Mouse (Mus musculus) NIH3T3 (cell line): Measurements from ENCODE around the gene Olfr625-ps1.
"Not testable (repeated sequence)": the region's sequence is repeated elsewhere in the genome, so short reads cannot be mapped to it uniquely, and the experiment has no call there.

Source experiments
- DNase-seq: peaks from one replicate; pipeline ENCODE4 v3.0.0-alpha.2; 2012; ENCODE audit warnings: low read depth

Olfr625-ps1 gene

GRCm38 (mm10) chr7:103682420-103682819 is at the start of gene Olfr625-ps1:
Gene Olfr625-ps1, plus strand, starts transcription at chr7:103682720.
- DNase-seq, result no peak

- no peak for DNase-seq
Observed at GRCm38 (mm10) chr7:103636795-103637194, 45.7 kb upstream of the Olfr625-ps1 start.

- DNase-seq, result no peak
Observed at GRCm38 (mm10) chr7:103642602-103643001, 39.9 kb upstream of the Olfr625-ps1 start, which contains the start of gene Olfr622. Gene Olfr622, minus strand, starts transcription at chr7:103642702.

- no peak for DNase-seq
Observed at GRCm38 (mm10) chr7:103644070-103644469, 38.5 kb upstream of the Olfr625-ps1 start.

- no peak for DNase-seq
Observed at GRCm38 (mm10) chr7:103663598-103663997, 18.9 kb upstream of the Olfr625-ps1 start, which contains the start of gene Olfr623. Gene Olfr623, minus strand, starts transcription at chr7:103663698.

- DNase-seq, result no peak
Observed at GRCm38 (mm10) chr7:103671091-103671490, 11.4 kb upstream of the Olfr625-ps1 start, which contains the start of gene Olfr624. Gene Olfr624, minus strand, starts transcription at chr7:103671191.

GRCm38 (mm10) chr7:103699469-103699868 is 16.9 kb downstream of the Olfr625-ps1 start:
- no peak for DNase-seq

- no peak for DNase-seq
Observed at GRCm38 (mm10) chr7:103712024-103712423, 29.5 kb downstream of the Olfr625-ps1 start.

GRCm38 (mm10) chr7:103714371-103714770 is 31.9 kb downstream of the Olfr625-ps1 start, which contains the start of gene Olfr243:
Gene Olfr243, plus strand, starts transcription at chr7:103714671.
- DNase-seq, result no peak

GRCm38 (mm10) chr7:103716398-103716797 is 33.9 kb downstream of the Olfr625-ps1 start:
- not testable (repeated sequence) for DNase-seq

- no peak for DNase-seq
Observed at GRCm38 (mm10) chr7:103730074-103730473, 47.6 kb downstream of the Olfr625-ps1 start, which contains the start of gene Olfr628. Gene Olfr628, plus strand, starts transcription at chr7:103730374.
